Mouse (Mus musculus): ENCODE measurements at regions not wholly inside any gene's neighbourhood (a gene's known extent, or its start where the extent isn't known, plus 50 kb on each side); places are given as distances from the start of the nearest gene placed in this dataset.

- peak; percentile 86 for DNase-seq
These were observed 50.9 kb upstream of the Tent2 start for GRCm38 (mm10) chr13:93243076-93243475.

DNA sequence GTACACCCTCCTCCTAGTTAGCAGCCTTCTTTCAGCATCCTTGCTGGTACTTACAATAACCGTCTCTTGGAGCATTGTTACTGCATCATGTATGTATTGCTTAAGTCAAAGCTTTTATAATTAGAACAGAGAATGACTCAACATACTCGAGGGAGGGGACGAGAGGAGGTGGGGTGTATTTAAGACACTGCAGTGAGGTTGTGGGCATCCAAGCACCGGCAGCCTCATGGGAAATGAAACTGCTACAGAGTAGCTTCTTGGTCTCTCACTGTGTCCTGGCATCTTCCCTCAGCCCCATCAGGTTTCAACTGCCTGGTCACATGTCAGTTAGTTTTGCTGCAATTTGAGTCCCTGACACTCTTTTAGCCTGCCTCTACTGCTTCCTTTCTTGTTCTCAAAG lies 50.7 kb upstream of the Homer1 start:
- no peak for DNase-seq
